Comparison of ENCODE assay signal across 15 mouse cellular contexts in genomic region chr4:109984496-109985423, GRCm38 (mm10). TPM values are rescaled to one million over a fixed set of nuclear protein-coding genes. Genes with fewer than 3 reads are reported as not detected.
A peak's percentile ranks its signal among the peaks of the same experiment; 100 is the strongest.
DNase-seq lines count a peak whose midpoint lies in the region; ATAC-seq lines count a peak whose summit lies in the region.
"Had no signal": no experiment of that assay in that cellular context is flagged by ENCODE, and none has a peak within 500 bp of the region (broad histone marks: within the 10 kb centered on the region; RNA-seq: fewer than 3 reads in every experiment).

No protein-coding gene starts in this region.

- H3K9ac ChIP-seq in midbrain, embryonic 11.5 days (ENCODE audit: low read length): peak overlapping the region; percentile 34
- no peak overlapping the region for H3K9ac ChIP-seq in midbrain, embryonic 16.5 days (ENCODE audit: low read depth, low read length)
- peak overlapping the region; percentile 41 for H3K9ac ChIP-seq in forebrain, embryonic 16.5 days (replicated peaks; ENCODE audit: low read depth, low read length)
- H3K9ac ChIP-seq: heart, embryonic 15.5 days had no signal

- peaks cover 96% of the 10 kb centered on the region for H3K27me3 ChIP-seq in midbrain, embryonic 11.5 days (ENCODE audit: control insufficient read depth, insufficient read depth, low read length)
- H3K27me3 ChIP-seq in midbrain, embryonic 16.5 days (ENCODE audit: control insufficient read depth, insufficient read depth, low read depth, low read length): peaks cover 62% of the 10 kb centered on the region
- H3K27me3 ChIP-seq in forebrain, embryonic 16.5 days (replicated peaks; ENCODE audit: control insufficient read depth, insufficient read depth, low read length): peaks cover 39% of the 10 kb centered on the region

- no peak for ATAC-seq in midbrain, embryonic 11.5 days (ENCODE audit: low FRiP score)
- ATAC-seq in midbrain, embryonic 16.5 days: no peak
- ATAC-seq in forebrain, embryonic 16.5 days: no peak

- peak overlapping the region; percentile 18; the same call in 1 of the 2 replicates for H3K4me3 ChIP-seq in midbrain, embryonic 11.5 days (ENCODE audit: low read depth, low read length)
- H3K4me3 ChIP-seq in midbrain, embryonic 16.5 days (ENCODE audit: low read depth, low read length): no peak overlapping the region
- H3K4me3 ChIP-seq in forebrain, embryonic 16.5 days (replicated peaks; ENCODE audit: low read length): peak overlapping the region; percentile 16; the same call in 1 of the 2 replicates

- intact Hi-C loops in heart, postnatal 25 days (cut with DNase I): no loop called here

- peak; percentile 76 for DNase-seq in heart, adult 11 months
- no peak for DNase-seq in heart, postnatal 25 days (ENCODE audit: low spot score)
- DNase-seq in midbrain, embryonic 11.5 days (ENCODE audit: low spot score, missing footprints): peak; percentile 96
- peak; percentile 29 for DNase-seq in retina, postnatal 1 day
- no peak for DNase-seq in spleen, postnatal 10 days (ENCODE audit: low spot score in 2 of 2)
- DNase-seq in right cerebral cortex, postnatal 4 days: no peak
- DNase-seq: gastrocnemius, postnatal 14 days; kidney, postnatal 10 days; liver; spleen, adult 18-20 months; thymus, adult 18-20 months had no signal

- 2% methylated on average over 38 of the region's 38 CpGs for whole genome bisulfite sequencing in midbrain, embryonic 11.5 days
- WGBS in midbrain, embryonic 16.5 days: 2% methylated on average over 38 of the region's 38 CpGs
- 2% methylated on average over 37 of the region's 38 CpGs for WGBS in forebrain, embryonic 16.5 days

- no peaks in the 10 kb centered on the region for H3K36me3 ChIP-seq in midbrain, embryonic 11.5 days (ENCODE audit: control insufficient read depth, insufficient read depth, low read length)
- H3K36me3 ChIP-seq in midbrain, embryonic 16.5 days (ENCODE audit: control insufficient read depth, insufficient read depth, low read length): no peaks in the 10 kb centered on the region
- no peaks in the 10 kb centered on the region for H3K36me3 ChIP-seq in forebrain, embryonic 16.5 days (ENCODE audit: control insufficient read depth, insufficient read depth)
- H3K36me3 ChIP-seq: heart, embryonic 15.5 days had no signal

- peaks cover 15% of the 10 kb centered on the region for H3K4me1 ChIP-seq in midbrain, embryonic 11.5 days (ENCODE audit: control insufficient read depth, insufficient read depth, low read length)
- H3K4me1 ChIP-seq in midbrain, embryonic 16.5 days (ENCODE audit: control insufficient read depth, insufficient read depth, low read length): peaks cover 9% of the 10 kb centered on the region
- H3K4me1 ChIP-seq in forebrain, embryonic 16.5 days (replicated peaks; ENCODE audit: control insufficient read depth, insufficient read depth, low read length): peaks cover 35% of the 10 kb centered on the region

- peak overlapping the region; percentile 31; the same call in 1 of the 2 replicates for H3K4me2 ChIP-seq in midbrain, embryonic 11.5 days
- H3K4me2 ChIP-seq in midbrain, embryonic 16.5 days (ENCODE audit: low read length): no peak overlapping the region
- peak overlapping the region; percentile 63 for H3K4me2 ChIP-seq in forebrain, embryonic 16.5 days (ENCODE audit: low read length)

- no peaks in the 10 kb centered on the region for H3K9me3 ChIP-seq in midbrain, embryonic 11.5 days (ENCODE audit: control insufficient read depth, low read length)
- H3K9me3 ChIP-seq in midbrain, embryonic 16.5 days (replicated peaks; ENCODE audit: control insufficient read depth, low read length, poor library complexity, severe bottlenecking): no peaks in the 10 kb centered on the region
- H3K9me3 ChIP-seq in forebrain, embryonic 16.5 days (ENCODE audit: control insufficient read depth, low read length): no peaks in the 10 kb centered on the region
- H3K9me3 ChIP-seq: heart, embryonic 15.5 days had no signal

- peak overlapping the region; percentile 60; the same call in 1 of the 2 replicates for H3K27ac ChIP-seq in midbrain, embryonic 11.5 days (ENCODE audit: low read depth, low read length)
- no peak overlapping the region for H3K27ac ChIP-seq in midbrain, embryonic 16.5 days (ENCODE audit: low read length)
- H3K27ac ChIP-seq in forebrain, embryonic 16.5 days (ENCODE audit: low read length): peak overlapping the region; percentile 65
- H3K27ac ChIP-seq: heart, embryonic 15.5 days had no signal

RNA-seq across cellular contexts. Expression of gene Dmrta2, which starts 6.9 kb away (rescaled TPM):
- under 1 TPM in 1 of 2 experiments, not detected in 1; 0.10 TPM for total RNA-seq in heart, postnatal 25 days (2021)
- 2.9 and 4.4 TPM in 2 replicates for polyA plus RNA-seq in midbrain, embryonic 11.5 days (2014; fragmentation: Nextera tagmentation; extraction: Ambion mirVana)
- polyA plus RNA-seq in midbrain, embryonic 16.5 days (2015; fragmentation: Nextera tagmentation; extraction: Ambion mirVana): 0.44 and 0.67 TPM in 2 replicates
- 2.3 and 2.4 TPM in 2 replicates for polyA plus RNA-seq in forebrain, embryonic 16.5 days (2015; fragmentation: Nextera tagmentation; extraction: Ambion mirVana)
- total RNA-seq: monocyte, adult 5-6 weeks had no signal
- polyA plus RNA-seq: heart, embryonic 15.5 days had no signal

Comparison
In these comparisons a context has a peak if more than half of its experiments do, and no peak if none do; other contexts are left out.
1. DNase-seq: peak in heart, adult 11 months (single experiment), midbrain, embryonic 11.5 days (single experiment) and retina, postnatal 1 day (single experiment); none in heart, postnatal 25 days (single experiment), spleen, postnatal 10 days (0 of 2) and right cerebral cortex, postnatal 4 days (single experiment).